Mouse (Mus musculus) G1E (cell line): ENCODE measurements around the gene Egfr.

ENCODE experiments used
- CTCF ChIP-seq: IDR thresholded peaks from 2 replicates; pipeline ENCODE4 v1.5.1; 2012; ENCODE audit warnings: low read depth, low read length, inconsistent platforms, mixed read lengths
- GATA1 ChIP-seq: IDR thresholded peaks from 2 replicates; pipeline ENCODE4 v1.6.1; 2012; ENCODE audit warnings: borderline replicate concordance, low read length, inconsistent platforms, mixed read lengths
- GATA2 ChIP-seq: IDR thresholded peaks from 2 replicates; pipeline ENCODE4 v1.6.1; 2012; ENCODE audit warnings: low read depth, low read length, inconsistent platforms, borderline replicate concordance
- TAL1 ChIP-seq: conservative IDR thresholded peaks from 2 replicates; pipeline ENCODE4 v1.6.1; 2012; ENCODE audit warnings: low read depth, low read length, inconsistent platforms, mixed read lengths

GRCm38 (mm10) chr11:16897681-16898080 lies 145.7 kb downstream of the Egfr start:
- TF ChIP-seq CTCF (no peak), GATA2 (no peak), GATA1 (no peak), TAL1 (no peak)
